Mouse (Mus musculus) forebrain, embryonic 14.5 days (tissue): ENCODE data around the gene Syt17. TPM values are rescaled to one million over a fixed set of nuclear protein-coding genes. Genes with fewer than 3 reads are reported as not detected.
"Not testable (repeated sequence)": the region's sequence is repeated elsewhere in the genome, so short reads cannot be mapped to it uniquely, and the experiment has no call there.

ENCODE experiments used
- ATAC-seq: fragments of 200-750 bp; cut with Nextera tagmentation; 2 replicates; pipeline ENCODE4 v1.8.0; 2017; ENCODE audit warnings: mild to moderate bottlenecking, moderate library complexity
- DNase-seq: peaks from one replicate; pipeline ENCODE4 v3.0.0-alpha.2; 2015; ENCODE audit warnings: low spot score
- H3K27ac ChIP-seq: fragments of 300-500 bp; sonication (generic); 2 replicates; pipeline ENCODE4 v1.5.1; 2014; ENCODE audit warnings: low read depth, mild to moderate bottlenecking, control low read depth, low read length, moderate library complexity
- H3K27me3 ChIP-seq: fragments of 300-500 bp; sonication (generic); replicated peaks from 2 replicates; pipeline ENCODE4 v1.6.1; 2014; ENCODE audit warnings: low read length, control low read depth, mixed read lengths; ENCODE audit not compliant: control insufficient read depth, insufficient read depth
- H3K36me3 ChIP-seq: fragments of 300-500 bp; sonication (generic); 2 replicates; pipeline ENCODE4 v1.6.1; 2014; ENCODE audit warnings: low read length, control low read depth; ENCODE audit not compliant: control insufficient read depth, insufficient read depth
- H3K4me1 ChIP-seq: fragments of 300-500 bp; sonication (generic); 2 replicates; pipeline ENCODE4 v1.6.1; 2014; ENCODE audit warnings: antibody characterized with exemption, low read length, control low read depth; ENCODE audit not compliant: control insufficient read depth, insufficient read depth
- H3K4me2 ChIP-seq: fragments of 300-500 bp; sonication (generic); 2 replicates; pipeline ENCODE4 v1.6.1; 2014; ENCODE audit warnings: mild to moderate bottlenecking, control low read depth, low read length
- H3K4me3 ChIP-seq: fragments of 300-500 bp; sonication (generic); 2 replicates; pipeline ENCODE4 v1.5.1; 2014; ENCODE audit warnings: low read depth, low read length, control low read depth
- H3K9ac ChIP-seq: fragments of 300-500 bp; sonication (generic); 2 replicates; pipeline ENCODE4 v1.6.1; 2014; ENCODE audit warnings: mild to moderate bottlenecking, low read length, control low read depth, moderate library complexity
- H3K9me3 ChIP-seq: fragments of 300-500 bp; sonication (generic); replicated peaks from 2 replicates; pipeline ENCODE4 v1.6.1; 2016; ENCODE audit warnings: low read length, control low read depth, mixed read lengths; ENCODE audit not compliant: control insufficient read depth
- WGBS: fragments of 180-500 bp; shearing (Covaris S2); extraction: QIAGEN DNeasy Blood & Tissue Kit; methylation state at CpG from one replicate; pipeline ENCODE4 v1.1.7; 2014; 5-methylcytosine and 5-hydroxymethylcytosine counted together
- polyA plus RNA-seq: library from polyadenylated mRNA; unstranded; fragments of >200 nt; fragmentation: Nextera tagmentation; extraction: Ambion mirVana; gene quantifications from 2 replicates; pipeline ENCODE4 v1.2.1, GENCODE M21; 2014

Syt17 gene
- polyA plus RNA-seq, 1 experiment from 2014 or later, result 5.0 TPM

DNA sequence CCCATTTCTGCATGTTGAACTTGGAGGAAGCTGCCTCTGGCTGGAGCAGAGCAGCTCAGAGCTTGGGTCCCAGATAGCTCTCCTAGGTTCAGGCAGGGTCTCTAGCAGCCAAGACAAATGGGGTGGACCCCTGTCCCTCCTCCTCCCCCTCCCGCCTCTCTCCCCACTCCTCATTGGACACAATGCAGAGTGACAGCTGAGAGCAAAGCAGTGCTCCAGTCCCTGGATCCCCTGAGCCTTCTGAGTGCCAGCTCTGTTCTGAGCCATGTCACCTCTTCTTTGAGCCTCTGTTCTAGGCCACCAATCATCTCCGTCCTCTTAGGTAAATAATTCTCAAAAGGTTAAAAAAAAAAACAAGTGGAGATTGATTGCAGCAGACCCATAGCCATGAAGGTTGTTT, 78.3 kb downstream of the Syt17 start:
- Histone ChIP-seq H3K27me3 (no peaks in the 10 kb centered on the region), H3K9me3 (no peaks in the 10 kb centered on the region), H3K27ac (no peak overlapping the region), H3K9ac (no peak overlapping the region), H3K4me2 (no peak overlapping the region), H3K36me3 (no peaks in the 10 kb centered on the region), H3K4me1 (no peaks in the 10 kb centered on the region), H3K4me3 (no peak overlapping the region)
- no peak for DNase-seq
- 68% methylated on average over 2 of the region's 2 CpGs for WGBS
- no peak for ATAC-seq

DNA sequence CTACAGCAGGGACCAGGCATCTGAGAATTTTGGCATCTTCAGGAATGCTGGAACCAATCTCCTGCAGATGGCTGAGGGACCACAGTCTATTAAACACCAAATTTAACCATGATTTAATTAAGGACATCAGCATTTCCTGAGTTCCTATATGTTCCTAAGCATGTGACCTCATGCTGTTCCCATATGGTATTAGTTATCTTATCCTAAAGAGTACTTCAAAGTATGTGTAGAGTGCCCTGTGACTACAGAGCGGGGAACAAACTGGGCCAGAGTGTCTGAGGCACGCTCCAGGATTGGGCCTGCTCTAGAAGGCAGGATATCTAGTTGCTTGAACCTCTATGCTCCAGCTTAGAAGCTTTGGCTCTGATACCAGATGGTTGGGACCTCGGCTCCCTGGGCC, 82.1 kb downstream of the Syt17 start:
- Histone ChIP-seq H3K27ac (no peak overlapping the region), H3K36me3 (no peaks in the 10 kb centered on the region), H3K9ac (no peak overlapping the region), H3K27me3 (no peaks in the 10 kb centered on the region), H3K4me3 (no peak overlapping the region), H3K9me3 (no peaks in the 10 kb centered on the region), H3K4me2 (no peak overlapping the region), H3K4me1 (peaks cover 3% of the 10 kb centered on the region; the same call in 1 of the 2 replicates)
- ATAC-seq (no peak), DNase-seq (no peak)
- 87% methylated on average over 3 of the region's 3 CpGs for WGBS

DNA sequence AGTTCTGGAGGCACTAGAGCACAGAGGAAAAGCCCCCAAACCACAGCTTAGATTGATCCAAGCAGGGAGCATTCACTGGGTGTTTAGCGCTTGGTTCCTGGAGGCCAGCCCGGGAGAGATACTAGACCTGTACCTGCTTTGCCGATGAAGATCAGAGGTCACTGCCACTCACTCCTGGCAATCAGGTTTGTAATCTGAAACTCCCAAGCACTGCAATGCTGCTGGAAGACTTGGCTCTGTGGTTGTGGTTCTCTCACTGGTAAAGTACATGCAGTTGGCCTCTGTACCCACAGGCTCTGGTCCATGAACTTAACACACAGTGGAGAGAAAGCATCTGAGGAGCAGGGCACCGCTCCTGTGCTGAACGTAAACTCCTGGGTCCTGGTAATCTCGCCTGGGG, 82.8 kb downstream of the Syt17 start:
- no peaks in the 10 kb centered on the region for H3K36me3 ChIP-seq
- no peak for ATAC-seq

DNA sequence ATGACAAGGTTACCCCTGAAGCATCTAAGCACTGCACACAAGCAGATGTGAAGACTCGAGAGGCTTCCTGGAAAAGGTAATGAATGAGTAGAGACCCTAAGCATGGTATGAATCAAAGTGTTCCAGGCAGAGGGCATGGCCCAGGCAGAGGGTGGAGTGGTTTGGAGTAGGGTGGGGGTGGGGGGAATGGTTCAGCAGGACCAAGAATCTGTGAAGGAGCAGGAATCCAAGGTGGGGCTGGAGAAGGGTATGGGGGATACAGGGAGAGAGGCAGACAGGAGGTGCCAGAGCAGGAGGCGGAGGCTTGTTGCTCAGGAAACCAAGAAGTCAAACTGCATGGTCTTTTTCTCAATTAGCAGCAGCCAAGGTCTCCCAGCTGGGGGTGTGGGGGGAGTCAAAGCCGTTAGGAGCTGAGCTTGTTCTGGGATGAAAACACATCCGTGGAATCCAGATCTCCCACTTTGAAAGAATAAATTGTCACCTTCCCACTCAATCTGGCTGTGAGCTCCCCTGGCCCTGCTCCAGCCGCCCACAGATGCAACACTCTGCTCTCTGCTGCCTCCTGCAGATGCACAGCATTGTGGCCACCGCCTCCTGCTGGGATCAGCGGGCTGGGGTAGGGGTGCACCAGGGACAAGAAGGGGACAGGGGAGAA, 83.5 kb downstream of the Syt17 start:
- ATAC-seq (no peak), DNase-seq (peak; percentile 56)
- Histone ChIP-seq H3K9ac (no peak overlapping the region), H3K4me2 (no peak overlapping the region), H3K4me3 (no peak overlapping the region), H3K27ac (no peak overlapping the region), H3K36me3 (no peaks in the 10 kb centered on the region), H3K4me1 (peaks cover 3% of the 10 kb centered on the region; the same call in 1 of the 2 replicates), H3K27me3 (no peaks in the 10 kb centered on the region), H3K9me3 (no peaks in the 10 kb centered on the region)
- WGBS, result 30% methylated on average over 7 of the region's 7 CpGs

More for the DNA sequence above, 82.8 kb downstream of the Syt17 start:
- DNase-seq, result no peak
- Histone ChIP-seq H3K27me3 (no peaks in the 10 kb centered on the region), H3K9me3 (no peaks in the 10 kb centered on the region), H3K4me3 (no peak overlapping the region), H3K4me1 (peaks cover 3% of the 10 kb centered on the region; the same call in 1 of the 2 replicates), H3K4me2 (no peak overlapping the region), H3K27ac (no peak overlapping the region), H3K9ac (no peak overlapping the region)
- 87% methylated on average over 6 of the region's 6 CpGs for WGBS

DNA sequence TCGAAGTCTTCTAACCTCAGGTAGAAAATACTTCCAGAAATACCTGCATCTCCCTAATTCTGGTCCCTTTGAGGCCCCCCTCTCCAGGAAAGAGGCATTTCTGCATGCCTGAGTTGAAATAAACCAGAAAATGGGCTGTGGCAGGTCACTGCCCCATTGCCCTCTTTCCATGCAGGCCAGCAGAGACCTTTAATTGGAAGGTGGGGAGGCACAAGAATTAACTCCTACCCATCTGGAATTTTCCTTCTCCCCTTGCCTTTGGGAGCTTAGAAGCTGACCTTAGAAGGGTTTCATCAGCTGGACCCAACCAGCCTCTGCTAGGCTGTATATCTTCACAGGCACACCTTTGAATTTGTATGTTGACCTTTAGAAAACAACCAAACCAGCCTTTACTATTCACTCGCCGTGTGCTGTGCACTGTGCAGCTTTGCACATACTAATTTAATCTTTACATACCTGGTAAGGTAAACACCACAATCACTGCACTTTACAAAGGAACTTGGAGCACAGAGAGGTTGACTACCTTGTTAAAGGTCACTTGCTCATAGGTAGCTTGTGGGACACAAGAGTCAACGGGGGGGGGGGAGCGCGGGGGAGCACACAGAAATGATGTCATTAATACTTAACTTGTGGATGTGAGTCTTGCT, 84.3 kb downstream of the Syt17 start:
- H3K4me3 ChIP-seq, result no peak overlapping the region

DNA sequence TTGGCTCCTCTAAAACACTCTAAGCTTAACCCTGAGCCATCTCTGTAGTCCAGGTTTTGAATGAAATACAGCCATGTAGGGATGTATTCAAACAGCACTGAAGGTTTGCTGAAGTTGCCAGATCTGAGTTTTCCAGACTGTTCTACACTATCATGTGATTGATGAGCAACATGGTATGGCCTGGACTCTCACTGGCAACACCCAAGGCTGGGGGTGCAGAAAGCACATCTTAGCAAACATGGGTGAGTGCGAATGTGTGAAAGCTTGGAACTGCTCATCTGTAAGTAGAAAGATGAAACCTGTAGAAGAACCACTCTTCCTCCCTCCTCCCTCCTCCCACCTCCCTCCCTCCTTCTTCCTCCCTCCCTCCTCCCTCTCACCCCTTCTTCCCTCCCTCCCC, 85.1 kb downstream of the Syt17 start:
- no peak overlapping the region for H3K9ac ChIP-seq
- H3K4me2 ChIP-seq, result no peak overlapping the region
- H3K27me3 ChIP-seq, result no peaks in the 10 kb centered on the region
- H3K27ac ChIP-seq, result no peak overlapping the region
- DNase-seq (no peak), ATAC-seq (no peak)
- peaks cover 3% of the 10 kb centered on the region; the same call in 1 of the 2 replicates for H3K4me1 ChIP-seq
- H3K4me3 ChIP-seq, result no peak overlapping the region
- no peaks in the 10 kb centered on the region for H3K9me3 ChIP-seq
- no peaks in the 10 kb centered on the region for H3K36me3 ChIP-seq
- WGBS, result 90% methylated on average over 1 of the region's 1 CpGs

More for the DNA sequence above, 84.3 kb downstream of the Syt17 start:
- Histone ChIP-seq H3K27ac (no peak overlapping the region), H3K4me2 (no peak overlapping the region), H3K36me3 (no peaks in the 10 kb centered on the region), H3K9me3 (no peaks in the 10 kb centered on the region), H3K9ac (no peak overlapping the region), H3K4me1 (peaks cover 3% of the 10 kb centered on the region; the same call in 1 of the 2 replicates), H3K27me3 (no peaks in the 10 kb centered on the region)
- DNase-seq (no peak), ATAC-seq (no peak)
- WGBS, result 90% methylated on average over 6 of the region's 6 CpGs

DNA sequence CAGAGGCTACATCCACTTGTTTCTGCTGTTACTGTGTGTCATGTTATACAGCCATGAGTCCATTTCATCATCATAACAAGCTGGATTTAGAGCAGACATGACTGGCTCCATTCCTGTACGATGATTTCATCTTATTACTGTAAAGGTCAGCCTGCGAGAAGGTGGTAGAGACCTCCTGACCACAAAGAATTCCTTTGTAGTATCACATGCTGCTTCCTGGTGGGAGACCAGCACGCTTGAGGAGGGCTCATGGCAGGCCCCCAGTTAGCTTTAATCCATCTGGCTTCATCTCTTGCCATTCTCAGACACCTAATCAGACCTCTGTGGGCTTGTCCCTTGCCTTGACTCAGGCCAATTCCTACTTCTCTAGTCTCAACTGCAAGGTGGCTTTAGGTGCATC, 85.8 kb downstream of the Syt17 start:
- no peak overlapping the region for H3K9ac ChIP-seq
- H3K36me3 ChIP-seq, result no peaks in the 10 kb centered on the region
- no peaks in the 10 kb centered on the region for H3K9me3 ChIP-seq
- 57% methylated on average over 3 of the region's 3 CpGs for WGBS
- no peaks in the 10 kb centered on the region for H3K27me3 ChIP-seq
- no peak overlapping the region for H3K4me2 ChIP-seq
- H3K4me3 ChIP-seq, result no peak overlapping the region
- DNase-seq, result no peak
- ATAC-seq, result no peak
- peaks cover 3% of the 10 kb centered on the region; the same call in 1 of the 2 replicates for H3K4me1 ChIP-seq
- no peak overlapping the region for H3K27ac ChIP-seq

DNA sequence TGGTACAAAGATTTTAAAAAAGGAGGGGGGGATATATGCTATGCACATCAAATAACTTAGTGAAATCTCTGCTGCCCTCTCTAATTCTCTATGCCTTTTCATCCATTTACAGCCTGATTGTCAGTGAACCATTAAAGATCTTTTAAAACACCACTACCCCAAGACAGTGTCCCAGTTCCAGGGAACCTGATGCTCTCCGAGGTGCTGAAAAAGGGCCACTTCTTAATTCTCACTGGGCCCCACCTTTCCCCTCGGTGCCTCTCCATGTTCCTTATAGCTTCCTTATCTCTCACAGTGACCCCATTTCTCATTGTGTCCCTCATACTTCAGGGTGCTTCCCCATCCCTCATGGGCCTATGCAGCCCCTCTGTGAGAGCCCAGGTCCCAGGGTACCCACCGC, 89.0 kb downstream of the Syt17 start:
- Histone ChIP-seq H3K4me1 (no peaks in the 10 kb centered on the region), H3K27me3 (no peaks in the 10 kb centered on the region), H3K9me3 (no peaks in the 10 kb centered on the region), H3K27ac (no peak overlapping the region), H3K9ac (no peak overlapping the region), H3K4me3 (no peak overlapping the region), H3K36me3 (no peaks in the 10 kb centered on the region), H3K4me2 (no peak overlapping the region)
- ATAC-seq (no peak), DNase-seq (no peak)
- 46% methylated on average over 3 of the region's 3 CpGs for WGBS

DNA sequence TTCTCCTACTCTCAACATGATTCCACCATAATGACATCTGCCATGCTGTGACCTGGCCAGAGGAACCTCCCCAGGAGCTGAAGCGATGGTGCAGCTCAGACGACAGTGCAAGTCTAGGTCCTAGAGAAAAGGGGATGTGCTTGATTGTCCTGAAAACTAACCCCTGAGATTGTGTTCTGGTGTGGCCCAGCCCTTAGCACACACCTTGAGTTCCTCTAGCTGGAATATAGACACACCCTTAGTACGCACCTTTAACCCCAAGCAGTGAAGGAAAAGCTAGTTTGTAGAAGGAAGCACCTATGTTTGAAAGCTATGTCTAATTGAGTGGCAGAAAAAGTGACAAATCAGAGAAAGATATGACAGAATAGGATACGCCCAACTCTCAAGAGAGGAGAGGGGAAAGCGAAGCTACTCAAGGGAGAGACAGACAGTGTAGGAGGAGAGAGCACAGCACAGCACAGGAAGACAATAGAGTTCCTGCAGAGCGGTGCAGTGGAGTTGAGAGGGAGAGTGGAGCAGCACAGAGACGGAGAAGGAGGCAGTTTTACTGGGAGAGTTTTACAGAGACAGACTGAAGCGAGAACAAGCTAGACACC, 91.5 kb downstream of the Syt17 start:
- H3K27me3 ChIP-seq, H3K9me3 ChIP-seq, H3K4me1 ChIP-seq, ATAC-seq, H3K4me2 ChIP-seq, DNase-seq, H3K27ac ChIP-seq, H3K4me3 ChIP-seq, H3K9ac ChIP-seq, H3K36me3 ChIP-seq: not testable (repeated sequence)
- WGBS, result 80% methylated on average over 8 of the region's 8 CpGs
